Mouse (Mus musculus) kidney, adult 2 months (tissue): Measurements from ENCODE around the gene Mrps9. TPM values are rescaled to one million over a fixed set of nuclear protein-coding genes. Genes with fewer than 3 reads are reported as not detected.
A peak's percentile ranks its signal among the peaks of the same experiment; 100 is the strongest.

Experiments
- DNase-seq: peaks from one replicate; pipeline ENCODE4 v3.0.0; 2021
- H3K27ac ChIP-seq: fragments of 200-500 bp; 2 replicates; pipeline ENCODE4 v1.5.1; 2012; ENCODE audit warnings: low read depth, low read length, control low read depth, inconsistent platforms; ENCODE audit not compliant: insufficient read depth
- H3K27me3 ChIP-seq: fragments of 200-500 bp; replicated peaks from 2 replicates; pipeline ENCODE4 v1.6.1; 2012; ENCODE audit warnings: mild to moderate bottlenecking, moderate library complexity, low read length, inconsistent platforms; ENCODE audit not compliant: control insufficient read depth, insufficient read depth
- H3K36me3 ChIP-seq: fragments of 200-500 bp; 2 replicates; pipeline ENCODE4 v1.6.1; 2012; ENCODE audit warnings: mild to moderate bottlenecking, moderate library complexity, low read length, inconsistent platforms; ENCODE audit not compliant: control insufficient read depth, insufficient read depth
- H3K4me1 ChIP-seq: fragments of 200-500 bp; 2 replicates; pipeline ENCODE4 v1.6.1; 2011; ENCODE audit warnings: low read length; ENCODE audit not compliant: control insufficient read depth, insufficient read depth
- H3K4me3 ChIP-seq: fragments of 200-500 bp; 2 replicates; pipeline ENCODE4 v1.5.1; 2011; ENCODE audit warnings: mild to moderate bottlenecking, low read depth, low read length, control low read depth; ENCODE audit not compliant: insufficient read depth
- CTCF ChIP-seq: fragments of 200-500 bp; conservative IDR thresholded peaks from 2 replicates; pipeline ENCODE4 v1.5.1; 2011; ENCODE audit warnings: low read depth, mild to moderate bottlenecking, control low read depth, low read length, moderate library complexity, mixed read lengths; ENCODE audit not compliant: insufficient read depth, insufficient read length
- POLR2A ChIP-seq: fragments of 200-500 bp; IDR thresholded peaks from one replicate; pipeline ENCODE4 v1.6.1; 2011; ENCODE audit warnings: low read depth, low read length, control low read depth
- WGBS: fragments of 180-500 bp; shearing (Covaris S2); methylation state at CpG from one replicate; pipeline ENCODE4 v1.1.7; 2018; 5-methylcytosine and 5-hydroxymethylcytosine counted together
- polyA plus RNA-seq: library from polyadenylated mRNA; depleted of rRNA; stranded (reverse); fragments of >200 nt; gene quantifications from 2 replicates; pipeline ENCODE4 v1.2.3, GENCODE M21; 2012; rRNA removed

Mrps9 gene
- polyA plus RNA-seq: 32.4 and 40.2 TPM in 2 replicates

DNA sequence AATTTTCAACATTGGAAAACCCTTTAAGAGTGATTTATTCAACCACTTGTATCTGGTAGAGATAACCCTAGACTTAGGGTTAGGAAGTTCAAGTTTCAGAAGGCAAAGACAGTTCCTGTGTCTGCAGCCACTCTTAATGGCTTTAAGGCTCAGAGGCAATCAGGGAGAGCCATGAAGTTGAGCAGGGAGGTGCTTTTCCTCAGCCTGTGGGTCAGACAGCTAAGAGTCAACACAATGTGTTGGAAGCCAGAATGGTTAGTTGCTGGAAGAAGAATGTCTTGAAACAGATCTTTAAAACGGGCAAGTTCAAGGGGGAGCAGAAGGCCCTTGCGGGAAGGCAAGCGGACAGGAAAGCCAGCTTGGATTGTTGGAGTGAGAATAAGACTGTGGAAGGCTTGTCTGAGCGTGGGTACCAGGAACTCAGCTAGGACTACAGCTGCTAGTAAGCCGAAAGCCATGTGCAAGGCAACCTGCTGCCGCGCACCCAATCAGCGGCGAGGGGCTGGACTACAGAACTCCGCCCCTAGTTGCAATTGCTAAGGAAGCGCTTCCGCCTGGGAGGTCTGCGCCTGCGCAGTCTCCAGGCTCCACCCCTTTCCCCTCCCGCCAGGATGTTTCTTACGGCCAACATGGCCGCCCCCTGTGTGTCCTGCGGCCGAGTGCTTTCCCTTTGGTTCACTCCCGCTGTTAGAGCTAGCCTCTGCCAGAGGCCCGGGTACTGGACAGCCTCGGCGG is at the start of gene Mrps9:
Mrps9 (plus strand) TSS at position 571 of the 735 bp plus-strand sequence.
- Histone ChIP-seq H3K36me3 (no peaks in the 10 kb centered on the region), H3K4me1 (peaks cover 6% of the 10 kb centered on the region; the same call in 1 of the 2 replicates), H3K27ac (peak within 1 kb of the TSS; percentile 76), H3K4me3 (peak within 1 kb of the TSS; percentile 86), H3K27me3 (no peaks in the 10 kb centered on the region)
- peak; percentile 31 for TF ChIP-seq POLR2A
- TF ChIP-seq CTCF: no peak
- WGBS: 1% methylated on average over 23 of the region's 23 CpGs
- DNase-seq: peak; percentile 98

DNA sequence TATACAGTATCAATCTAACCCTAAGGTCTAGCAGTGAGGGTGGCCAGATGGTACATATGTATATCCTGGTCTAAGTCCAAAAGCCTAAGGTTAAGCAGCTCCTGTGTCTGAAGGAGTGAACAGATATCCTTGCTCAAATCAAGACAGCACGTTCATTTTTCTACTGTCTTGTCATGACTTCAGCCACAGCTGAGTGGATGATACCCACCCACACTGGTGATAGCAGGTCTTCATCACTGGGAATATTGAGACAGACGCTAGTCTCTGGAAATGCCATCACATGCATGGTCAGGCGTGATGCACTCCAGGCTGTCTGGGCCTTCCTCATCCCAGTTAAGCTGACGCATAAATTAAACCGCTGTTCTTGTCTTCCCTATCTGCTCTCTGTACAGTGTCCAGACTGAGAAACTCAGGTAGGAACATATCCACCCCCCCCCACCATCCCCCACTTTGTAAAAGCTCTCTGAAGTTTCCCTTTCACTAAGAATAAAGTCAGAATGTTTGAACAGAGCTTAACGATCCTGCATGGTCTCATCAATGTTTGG is 37.7 kb upstream of the Mrps9 start:
- no peak overlapping the region for H3K27ac ChIP-seq
- H3K4me1 ChIP-seq: no peaks in the 10 kb centered on the region
- DNase-seq: no peak
- no peak for TF ChIP-seq POLR2A
- no peak for TF ChIP-seq CTCF
- H3K4me3 ChIP-seq: no peak overlapping the region
- whole genome bisulfite sequencing: 57% methylated on average over 6 of the region's 6 CpGs
- H3K36me3 ChIP-seq: no peaks in the 10 kb centered on the region
- no peaks in the 10 kb centered on the region for H3K27me3 ChIP-seq

DNA sequence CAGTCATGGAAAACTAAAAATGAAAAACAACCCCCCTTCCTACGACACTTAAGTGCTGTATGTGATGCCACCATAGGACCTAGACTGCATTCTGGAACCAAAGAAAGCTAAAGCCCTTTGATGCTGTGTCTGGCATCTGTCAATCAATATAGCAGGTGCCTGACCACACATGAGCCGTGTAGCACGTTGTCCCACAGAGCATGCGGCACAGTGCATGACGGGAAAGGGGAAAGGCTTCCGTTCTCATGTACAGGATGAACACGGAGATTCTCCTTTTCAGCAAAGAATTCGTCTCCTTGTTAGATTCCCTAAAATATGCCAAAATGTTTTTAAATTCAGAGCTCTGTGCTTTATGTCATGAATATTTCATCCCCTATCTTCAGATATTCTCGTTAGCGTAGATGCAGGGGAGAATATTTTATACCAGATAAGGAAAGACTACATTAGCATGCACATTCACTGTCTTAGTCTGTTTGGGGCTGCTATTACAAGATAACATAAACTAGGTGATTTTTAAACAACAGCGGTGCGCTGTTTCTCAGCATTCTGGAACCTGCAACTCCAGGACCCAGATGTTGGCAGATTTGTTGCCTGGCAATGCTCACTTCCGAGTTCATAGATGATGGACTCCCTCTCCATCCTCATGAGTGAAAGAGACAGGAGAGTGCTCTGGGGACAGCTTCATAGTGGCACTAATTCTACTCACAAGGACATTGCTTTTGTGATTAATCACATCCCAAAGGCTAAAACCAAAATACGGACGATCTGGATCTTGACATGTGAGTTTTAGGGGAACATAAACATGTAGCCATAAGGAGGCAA is 36.0 kb upstream of the Mrps9 start:
- WGBS: 85% methylated on average over 15 of the region's 15 CpGs
- TF ChIP-seq POLR2A (no peak), CTCF (no peak)
- Histone ChIP-seq H3K36me3 (no peaks in the 10 kb centered on the region), H3K27ac (no peak overlapping the region), H3K4me3 (no peak overlapping the region), H3K4me1 (no peaks in the 10 kb centered on the region), H3K27me3 (no peaks in the 10 kb centered on the region)
- no peak for DNase-seq

DNA sequence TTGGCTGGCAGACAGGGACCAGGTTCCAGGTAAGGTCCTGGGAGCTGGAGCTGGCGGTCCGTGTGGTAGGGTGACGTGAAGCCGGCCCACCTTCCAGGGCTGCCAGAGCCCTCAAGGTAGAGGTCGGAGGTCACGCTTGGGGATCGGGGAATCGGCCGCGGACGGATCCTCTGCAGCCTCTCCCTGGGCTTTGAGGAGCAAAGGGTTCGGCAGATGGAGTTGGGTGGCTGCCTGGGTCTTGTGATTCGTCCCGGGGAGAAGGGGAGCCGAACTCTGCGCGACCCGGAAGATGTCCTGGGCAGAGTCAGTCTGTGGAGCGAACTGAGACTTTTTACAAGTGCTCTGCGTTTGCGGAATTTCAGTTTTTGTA is 350 bp downstream of the Mrps9 start:
- Histone ChIP-seq H3K4me1 (peaks cover 6% of the 10 kb centered on the region; the same call in 1 of the 2 replicates), H3K36me3 (no peaks in the 10 kb centered on the region), H3K4me3 (peak overlapping the region; percentile 86), H3K27me3 (no peaks in the 10 kb centered on the region), H3K27ac (peak overlapping the region; percentile 76)
- TF ChIP-seq CTCF (no peak), POLR2A (no peak)
- under 1% methylated on average over 21 of the region's 21 CpGs for WGBS
- DNase-seq: no peak

DNA sequence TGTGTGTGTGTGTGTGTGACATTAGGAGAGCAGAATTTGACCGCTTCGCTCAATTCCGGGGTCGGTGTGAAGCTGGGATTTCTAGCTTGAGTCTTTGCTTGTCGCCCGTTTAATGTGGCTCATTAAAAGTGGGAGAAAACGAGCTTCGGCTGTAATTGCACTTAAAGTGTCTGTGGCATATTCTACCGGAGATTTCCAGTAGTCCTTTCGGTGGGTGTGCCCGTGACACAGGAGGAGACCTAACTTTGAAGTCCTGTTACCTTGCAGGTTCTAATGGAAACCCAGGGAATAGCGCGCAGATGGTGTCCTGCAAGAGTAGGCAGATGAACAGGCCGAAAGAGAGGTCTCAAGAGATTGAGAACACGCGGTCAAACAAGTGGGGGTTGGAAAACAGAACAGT is 777 bp downstream of the Mrps9 start:
- DNase-seq: no peak
- WGBS: 2% methylated on average over 16 of the region's 16 CpGs
- H3K27ac ChIP-seq: no peak overlapping the region
- peaks cover 6% of the 10 kb centered on the region; the same call in 1 of the 2 replicates for H3K4me1 ChIP-seq
- no peak for TF ChIP-seq CTCF
- no peak for TF ChIP-seq POLR2A
- no peaks in the 10 kb centered on the region for H3K36me3 ChIP-seq
- H3K4me3 ChIP-seq: peak overlapping the region; percentile 86
- no peaks in the 10 kb centered on the region for H3K27me3 ChIP-seq

DNA sequence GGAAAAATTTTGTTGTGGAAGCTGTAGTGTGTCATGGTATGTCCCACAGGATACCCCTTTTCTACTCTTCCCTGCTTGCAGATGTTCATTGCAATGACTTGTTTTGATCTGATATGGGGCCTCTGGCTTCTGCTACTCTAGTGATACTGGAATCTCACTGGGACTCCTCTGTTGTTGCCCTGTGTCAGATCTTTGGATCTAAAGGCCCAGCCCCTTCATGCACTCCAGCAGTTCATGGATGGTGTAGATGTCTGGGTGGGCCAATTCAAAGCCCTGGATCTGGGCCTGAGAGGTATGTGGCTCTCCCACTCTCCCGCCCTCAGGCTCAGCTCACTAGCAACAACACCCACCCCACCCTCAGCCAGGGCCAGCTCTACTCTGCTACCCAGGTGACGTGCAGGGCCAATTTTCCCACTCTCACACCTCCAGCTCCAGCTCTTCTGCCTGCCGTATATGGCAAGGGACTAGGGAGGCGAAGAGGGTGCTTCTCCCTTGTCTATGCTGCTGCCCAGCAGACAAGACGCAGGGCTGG is 13.8 kb downstream of the Mrps9 start:
- Histone ChIP-seq H3K4me1 (0 out of 2 replicates have a peak, but pooled peaks cover 1% of the 10 kb centered on the region), H3K4me3 (no peak overlapping the region), H3K36me3 (no peaks in the 10 kb centered on the region), H3K27me3 (no peaks in the 10 kb centered on the region), H3K27ac (no peak overlapping the region)
- TF ChIP-seq POLR2A (no peak), CTCF (no peak)
- 96% methylated on average over 5 of the region's 5 CpGs for WGBS
- DNase-seq: no peak
